Mouse (Mus musculus) neural tube, embryonic 14.5 days (tissue): Measurements from ENCODE around the gene Gm11042. TPM values are rescaled to one million over a fixed set of nuclear protein-coding genes. Genes with fewer than 3 reads are reported as not detected.
A peak's percentile ranks its signal among the peaks of the same experiment; 100 is the strongest.

Source experiments
- ATAC-seq: fragments of 200-750 bp; cut with Nextera tagmentation; 2 replicates; pipeline ENCODE4 v1.8.0; 2017; ENCODE audit warnings: low read depth, mild to moderate bottlenecking, moderate TSS enrichment, moderate library complexity
- H3K27ac ChIP-seq: fragments of 300-500 bp; sonication (generic); 2 replicates; pipeline ENCODE4 v1.5.1; 2014; ENCODE audit warnings: low read depth, mild to moderate bottlenecking, control low read depth, low read length, moderate library complexity, mixed read lengths
- H3K27me3 ChIP-seq: fragments of 300-500 bp; sonication (generic); 2 replicates; pipeline ENCODE4 v1.6.1; 2014; ENCODE audit warnings: low read length; ENCODE audit not compliant: control insufficient read depth, insufficient read depth
- H3K36me3 ChIP-seq: fragments of 300-500 bp; sonication (generic); 2 replicates; pipeline ENCODE4 v1.6.1; 2014; ENCODE audit warnings: low read length, mixed read lengths; ENCODE audit not compliant: control insufficient read depth, insufficient read depth
- H3K4me1 ChIP-seq: fragments of 300-500 bp; sonication (generic); 2 replicates; pipeline ENCODE4 v1.6.1; 2014; ENCODE audit warnings: low read length; ENCODE audit not compliant: control insufficient read depth, insufficient read depth
- H3K4me2 ChIP-seq: fragments of 300-500 bp; sonication (generic); 2 replicates; pipeline ENCODE4 v1.6.1; 2014; ENCODE audit warnings: mild to moderate bottlenecking, low read depth, low read length, control low read depth
- H3K4me3 ChIP-seq: fragments of 300-500 bp; sonication (generic); 2 replicates; pipeline ENCODE4 v1.5.1; 2014; ENCODE audit warnings: low read depth, low read length, control low read depth, mixed read lengths
- H3K9ac ChIP-seq: fragments of 300-500 bp; sonication (generic); replicated peaks from 2 replicates; pipeline ENCODE4 v1.6.1; 2014; ENCODE audit warnings: low read depth, mild to moderate bottlenecking, control low read depth, low read length, mixed read lengths
- H3K9me3 ChIP-seq: fragments of 300-500 bp; sonication (generic); 2 replicates; pipeline ENCODE4 v1.6.1; 2016; ENCODE audit warnings: low read length; ENCODE audit not compliant: control insufficient read depth
- WGBS: fragments of 180-500 bp; shearing (Covaris S2); extraction: QIAGEN DNeasy Blood & Tissue Kit; methylation state at CpG from one replicate; pipeline ENCODE4 v1.1.7; 2014; 5-methylcytosine and 5-hydroxymethylcytosine counted together
- polyA plus RNA-seq: library from polyadenylated mRNA; unstranded; fragments of >200 nt; fragmentation: Nextera tagmentation; extraction: Ambion mirVana; gene quantifications from 2 replicates; pipeline ENCODE4 v1.2.1, GENCODE M21; 2014

Gm11042 gene
- polyA plus RNA-seq, 1 experiment from 2014 or later, result not detected

DNA sequence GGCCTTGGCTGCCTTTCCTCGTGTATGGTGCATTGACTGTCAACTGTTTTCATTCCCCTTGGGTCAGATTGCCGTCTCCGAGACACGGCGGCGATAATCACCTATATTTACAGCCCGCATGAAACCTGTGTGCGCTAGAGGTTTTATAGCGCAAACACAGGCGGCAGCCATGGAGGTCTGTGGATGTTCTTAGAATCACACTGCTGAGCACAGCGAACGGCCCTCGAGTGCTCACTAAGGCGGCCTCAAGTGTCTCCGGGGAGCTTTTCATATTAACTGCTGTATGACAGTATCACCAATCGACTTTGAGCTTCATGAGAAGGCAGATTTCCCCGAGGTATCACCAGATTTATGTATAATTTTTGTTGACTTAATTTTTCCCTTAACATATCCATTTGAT is 43.6 kb downstream of the Gm11042 start:
- Histone ChIP-seq H3K9ac (no peak overlapping the region), H3K4me3 (no peak overlapping the region), H3K9me3 (no peaks in the 10 kb centered on the region), H3K4me2 (peak overlapping the region; percentile 7; the same call in 1 of the 2 replicates), H3K27ac (0 out of 2 replicates have a peak overlapping the region, but pooled peaks have one; percentile 16), H3K4me1 (no peaks in the 10 kb centered on the region), H3K36me3 (no peaks in the 10 kb centered on the region), H3K27me3 (no peaks in the 10 kb centered on the region)
- WGBS, result 55% methylated on average over 17 of the region's 17 CpGs
- peak; percentile 91 for ATAC-seq

DNA sequence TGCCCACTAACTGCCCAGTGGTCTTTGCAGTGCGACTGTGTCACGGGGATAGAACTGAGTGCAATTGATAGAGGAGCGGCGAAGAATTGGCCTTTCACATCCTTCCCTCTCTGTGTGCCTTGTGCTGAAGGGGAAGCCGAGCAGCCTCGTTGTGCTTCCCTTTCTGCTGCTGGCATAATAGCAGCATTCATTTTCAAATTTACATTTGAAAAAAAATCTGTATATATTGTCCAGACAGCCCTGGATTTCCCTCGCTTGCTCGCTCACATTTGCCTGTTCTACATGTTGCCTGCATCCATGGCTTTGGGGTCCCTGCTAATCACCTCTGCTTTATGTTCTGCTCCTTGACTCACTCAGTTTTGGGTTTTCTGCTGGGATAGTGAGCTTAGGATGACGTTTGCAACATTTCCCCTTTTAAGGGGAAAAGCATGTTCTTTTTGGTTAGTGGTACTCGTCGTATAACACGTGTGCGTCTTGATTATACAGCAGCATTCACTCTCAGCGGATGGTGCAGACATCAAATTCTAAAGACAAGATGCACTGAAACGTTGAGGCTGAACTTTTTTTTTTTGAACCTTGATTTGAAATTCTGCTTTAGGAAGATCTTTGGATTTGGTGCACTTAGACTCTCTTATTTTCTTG is 47.4 kb downstream of the Gm11042 start:
- no peaks in the 10 kb centered on the region for H3K27me3 ChIP-seq
- no peak overlapping the region for H3K4me3 ChIP-seq
- WGBS, result 72% methylated on average over 15 of the region's 15 CpGs
- no peak overlapping the region for H3K9ac ChIP-seq
- H3K9me3 ChIP-seq, result no peaks in the 10 kb centered on the region
- H3K4me1 ChIP-seq, result no peaks in the 10 kb centered on the region
- ATAC-seq, result no peak
- no peak overlapping the region for H3K27ac ChIP-seq
- no peaks in the 10 kb centered on the region for H3K36me3 ChIP-seq
- H3K4me2 ChIP-seq, result no peak overlapping the region

DNA sequence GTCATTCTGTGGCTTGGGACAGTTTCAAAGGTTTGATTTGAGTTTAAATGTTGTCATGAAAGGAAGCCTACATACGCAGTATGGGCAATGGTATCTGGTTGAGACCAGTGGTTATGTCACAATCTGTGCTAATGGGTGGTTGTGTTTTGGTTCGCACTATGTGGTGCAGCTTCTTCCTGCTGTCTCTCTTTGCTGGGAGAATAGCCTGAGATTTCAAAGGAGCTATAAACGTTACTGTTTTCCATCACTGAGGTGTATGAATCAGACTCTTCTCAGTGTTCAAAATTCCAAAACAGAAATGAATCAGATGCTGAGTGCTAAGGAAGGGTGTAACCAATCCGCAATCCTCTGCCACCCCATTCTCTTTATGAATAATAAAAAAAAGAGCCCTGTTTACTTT is 49.1 kb downstream of the Gm11042 start:
- Histone ChIP-seq H3K4me3 (no peak overlapping the region), H3K36me3 (no peaks in the 10 kb centered on the region), H3K27me3 (no peaks in the 10 kb centered on the region), H3K4me1 (no peaks in the 10 kb centered on the region), H3K9ac (no peak overlapping the region), H3K27ac (no peak overlapping the region), H3K4me2 (no peak overlapping the region), H3K9me3 (no peaks in the 10 kb centered on the region)
- WGBS, result 95% methylated on average over 4 of the region's 4 CpGs
- no peak for ATAC-seq
